Mouse (Mus musculus): ENCODE data around the gene Upp1. TPM values are rescaled to one million over a fixed set of nuclear protein-coding genes. Genes with fewer than 3 reads are reported as not detected.

Gene Upp1
- polyA plus RNA-seq, 1 experiment from 2014 or later: 37.6 TPM

- Histone ChIP-seq H3K27ac (ENCODE audit: low read length) (no peak overlapping the region), H3K4me2 (ENCODE audit: low read depth, low read length) (peak overlapping the region; percentile 97), H3K27me3 (ENCODE audit: control insufficient read depth, insufficient read depth, low read length) (peaks cover 6% of the 10 kb centered on the region), H3K4me1 (ENCODE audit: control insufficient read depth, insufficient read depth, low read length) (peaks cover 21% of the 10 kb centered on the region), H3K9ac (ENCODE audit: low read length) (peak overlapping the region; percentile 80), H3K36me3 (ENCODE audit: control insufficient read depth, insufficient read depth) (no peaks in the 10 kb centered on the region), H3K4me3 (ENCODE audit: low read length) (peak overlapping the region; percentile 75), H3K9me3 (replicated peaks; ENCODE audit: control insufficient read depth, low read length) (no peaks in the 10 kb centered on the region)
- 21% methylated on average over 22 of the region's 22 CpGs for WGBS
- no peak for ATAC-seq (replicated peaks; ENCODE audit: extremely low read depth, insufficient read depth, low FRiP score)
These were observed 1.5 kb downstream of the Upp1 start for GRCm38 (mm10) chr11:9119231-9120020.

- H3K36me3 ChIP-seq (ENCODE audit: control insufficient read depth, insufficient read depth): no peaks in the 10 kb centered on the region
- H3K9me3 ChIP-seq (replicated peaks; ENCODE audit: control insufficient read depth, low read length): no peaks in the 10 kb centered on the region
- no peak overlapping the region for H3K4me3 ChIP-seq (ENCODE audit: low read length)
- WGBS: 71% methylated on average over 4 of the region's 4 CpGs
- H3K9ac ChIP-seq (ENCODE audit: low read length): no peak overlapping the region
- H3K27me3 ChIP-seq (ENCODE audit: control insufficient read depth, insufficient read depth, low read length): peaks cover 2% of the 10 kb centered on the region; the same call in 1 of the 2 replicates
- ATAC-seq (replicated peaks; ENCODE audit: extremely low read depth, insufficient read depth, low FRiP score): no peak
- H3K4me2 ChIP-seq (ENCODE audit: low read depth, low read length): no peak overlapping the region
- no peak overlapping the region for H3K27ac ChIP-seq (ENCODE audit: low read length)
- peaks cover 10% of the 10 kb centered on the region for H3K4me1 ChIP-seq (ENCODE audit: control insufficient read depth, insufficient read depth, low read length)
These were observed 4.4 kb downstream of the Upp1 start for GRCm38 (mm10) chr11:9122315-9122714.

- Histone ChIP-seq H3K9me3 (replicated peaks; ENCODE audit: control insufficient read depth, low read length) (no peaks in the 10 kb centered on the region; the same call in 1 of the 2 replicates), H3K36me3 (ENCODE audit: control insufficient read depth, insufficient read depth) (no peaks in the 10 kb centered on the region), H3K9ac (ENCODE audit: low read length) (no peak overlapping the region), H3K4me3 (ENCODE audit: low read length) (no peak overlapping the region), H3K27me3 (ENCODE audit: control insufficient read depth, insufficient read depth, low read length) (no peaks in the 10 kb centered on the region), H3K4me1 (ENCODE audit: control insufficient read depth, insufficient read depth, low read length) (no peaks in the 10 kb centered on the region), H3K4me2 (ENCODE audit: low read depth, low read length) (no peak overlapping the region), H3K27ac (ENCODE audit: low read length) (no peak overlapping the region)
- ATAC-seq (replicated peaks; ENCODE audit: extremely low read depth, insufficient read depth, low FRiP score): no peak
- 59% methylated on average over 5 of the region's 5 CpGs for WGBS
These were observed 8.6 kb downstream of the Upp1 start for GRCm38 (mm10) chr11:9126373-9127107.

DNA sequence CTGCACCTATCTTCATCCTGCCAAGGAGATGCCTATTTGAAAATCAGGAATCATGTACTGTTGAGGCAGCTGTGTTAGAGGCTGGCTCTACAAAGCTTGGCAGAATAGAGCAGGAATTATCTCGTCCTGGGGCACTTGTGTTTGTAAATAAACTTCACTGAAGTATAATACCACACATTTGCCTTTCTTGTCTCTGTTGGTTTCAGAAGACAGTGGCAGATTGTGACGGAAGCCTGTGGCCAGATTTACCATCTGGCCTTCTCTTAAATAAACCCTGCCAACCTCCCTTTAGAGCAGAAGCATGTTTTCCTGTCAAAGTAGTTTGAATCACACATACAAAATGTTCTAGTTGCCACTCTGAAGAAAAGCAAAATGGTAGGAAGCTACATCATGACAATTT, 10.2 kb downstream of the Upp1 start:
- H3K27ac ChIP-seq (ENCODE audit: low read length): no peak overlapping the region
- ATAC-seq (replicated peaks; ENCODE audit: extremely low read depth, insufficient read depth, low FRiP score): no peak
- WGBS: 60% methylated on average over 2 of the region's 2 CpGs

GRCm38 (mm10) chr11:9129528-9129927, 11.6 kb downstream of the Upp1 start:
- Histone ChIP-seq H3K27me3 (ENCODE audit: control insufficient read depth, insufficient read depth, low read length) (no peaks in the 10 kb centered on the region), H3K9me3 (replicated peaks; ENCODE audit: control insufficient read depth, low read length) (no peaks in the 10 kb centered on the region; the same call in 1 of the 2 replicates), H3K4me2 (ENCODE audit: low read depth, low read length) (no peak overlapping the region), H3K4me3 (ENCODE audit: low read length) (no peak overlapping the region), H3K4me1 (ENCODE audit: control insufficient read depth, insufficient read depth, low read length) (no peaks in the 10 kb centered on the region), H3K36me3 (ENCODE audit: control insufficient read depth, insufficient read depth) (0 out of 2 replicates have a peak, but pooled peaks cover 3% of the 10 kb centered on the region), H3K9ac (ENCODE audit: low read length) (no peak overlapping the region), H3K27ac (ENCODE audit: low read length) (no peak overlapping the region)
- no peak for ATAC-seq (replicated peaks; ENCODE audit: extremely low read depth, insufficient read depth, low FRiP score)
- 88% methylated on average over 8 of the region's 8 CpGs for WGBS

More for the DNA sequence above, 10.2 kb downstream of the Upp1 start:
- no peaks in the 10 kb centered on the region; the same call in 1 of the 2 replicates for H3K9me3 ChIP-seq (replicated peaks; ENCODE audit: control insufficient read depth, low read length)
- H3K9ac ChIP-seq (ENCODE audit: low read length): no peak overlapping the region
- H3K4me1 ChIP-seq (ENCODE audit: control insufficient read depth, insufficient read depth, low read length): no peaks in the 10 kb centered on the region
- no peak overlapping the region for H3K4me2 ChIP-seq (ENCODE audit: low read depth, low read length)
- no peaks in the 10 kb centered on the region for H3K27me3 ChIP-seq (ENCODE audit: control insufficient read depth, insufficient read depth, low read length)
- H3K36me3 ChIP-seq (ENCODE audit: control insufficient read depth, insufficient read depth): 0 out of 2 replicates have a peak, but pooled peaks cover 3% of the 10 kb centered on the region
- H3K4me3 ChIP-seq (ENCODE audit: low read length): no peak overlapping the region

GRCm38 (mm10) chr11:9131688-9132087, 13.8 kb downstream of the Upp1 start:
- Histone ChIP-seq H3K36me3 (ENCODE audit: control insufficient read depth, insufficient read depth) (peaks cover 10% of the 10 kb centered on the region), H3K9me3 (replicated peaks; ENCODE audit: control insufficient read depth, low read length) (no peaks in the 10 kb centered on the region; the same call in 1 of the 2 replicates), H3K27ac (ENCODE audit: low read length) (no peak overlapping the region), H3K4me1 (ENCODE audit: control insufficient read depth, insufficient read depth, low read length) (no peaks in the 10 kb centered on the region), H3K4me2 (ENCODE audit: low read depth, low read length) (no peak overlapping the region), H3K27me3 (ENCODE audit: control insufficient read depth, insufficient read depth, low read length) (no peaks in the 10 kb centered on the region), H3K4me3 (ENCODE audit: low read length) (no peak overlapping the region), H3K9ac (ENCODE audit: low read length) (no peak overlapping the region)
- no peak for ATAC-seq (replicated peaks; ENCODE audit: extremely low read depth, insufficient read depth, low FRiP score)
- WGBS: 88% methylated on average over 7 of the region's 7 CpGs

DNA sequence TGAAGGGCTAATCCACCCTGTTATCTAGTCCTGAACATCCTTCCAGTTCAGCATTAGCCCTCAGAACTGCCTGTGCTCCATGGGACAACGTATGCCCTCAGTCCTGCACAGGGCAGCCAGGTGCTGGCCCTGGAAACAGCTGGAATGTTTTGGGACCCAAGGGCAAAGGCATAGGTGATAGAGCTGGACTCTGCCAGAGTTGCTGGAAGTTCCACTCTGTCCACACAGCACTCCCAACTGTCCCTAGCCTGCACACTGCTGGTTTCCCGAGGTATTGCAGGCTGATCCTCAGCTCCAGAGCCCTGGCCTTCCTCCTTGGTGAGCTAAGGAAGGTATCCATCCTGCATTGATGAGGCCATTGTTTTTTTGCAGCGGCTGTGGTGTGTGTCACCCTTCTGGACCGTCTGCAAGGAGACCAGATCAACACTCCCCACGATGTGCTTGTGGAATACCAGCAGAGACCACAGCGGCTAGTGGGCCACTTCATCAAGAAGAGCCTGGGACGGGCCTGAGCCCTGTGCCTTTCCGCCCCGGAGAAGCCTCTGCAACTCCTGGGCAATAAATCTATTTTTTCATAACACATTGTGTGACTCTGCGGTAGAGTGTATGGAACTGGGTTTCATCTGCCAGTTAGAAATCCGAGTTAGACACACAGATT, 17.8 kb downstream of the Upp1 start:
- no peak overlapping the region for H3K27ac ChIP-seq (ENCODE audit: low read length)
- WGBS: 74% methylated on average over 11 of the region's 11 CpGs
- no peak overlapping the region for H3K4me3 ChIP-seq (ENCODE audit: low read length)
- H3K4me2 ChIP-seq (ENCODE audit: low read depth, low read length): no peak overlapping the region
- no peak for ATAC-seq (replicated peaks; ENCODE audit: extremely low read depth, insufficient read depth, low FRiP score)
- H3K36me3 ChIP-seq (ENCODE audit: control insufficient read depth, insufficient read depth): peaks cover 10% of the 10 kb centered on the region
- H3K27me3 ChIP-seq (ENCODE audit: control insufficient read depth, insufficient read depth, low read length): no peaks in the 10 kb centered on the region
- no peaks in the 10 kb centered on the region for H3K4me1 ChIP-seq (ENCODE audit: control insufficient read depth, insufficient read depth, low read length)
- H3K9ac ChIP-seq (ENCODE audit: low read length): no peak overlapping the region
- H3K9me3 ChIP-seq (replicated peaks; ENCODE audit: control insufficient read depth, low read length): no peaks in the 10 kb centered on the region

DNA sequence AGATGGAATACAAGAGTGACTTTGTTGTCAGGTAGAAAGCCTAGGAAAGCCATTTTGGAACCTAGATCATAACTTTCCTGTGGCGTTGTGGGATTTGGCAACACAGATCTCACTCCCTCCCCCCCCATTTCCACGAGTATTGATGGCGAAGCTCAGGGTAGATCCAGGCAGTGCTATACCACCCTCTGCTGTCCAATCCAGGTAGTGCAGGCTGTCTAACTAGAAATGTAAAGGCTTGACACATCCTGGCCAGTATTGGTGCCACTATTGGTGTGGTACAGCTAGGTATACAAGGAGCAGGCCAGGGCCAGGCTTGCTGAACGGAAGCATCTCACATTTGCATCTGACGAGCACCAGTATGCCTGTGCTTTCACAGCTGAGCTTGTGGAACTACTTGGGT, 18.6 kb downstream of the Upp1 start:
- WGBS: 21% methylated on average over 5 of the region's 5 CpGs
- no peak overlapping the region for H3K4me3 ChIP-seq (ENCODE audit: low read length)
- no peak for ATAC-seq (replicated peaks; ENCODE audit: extremely low read depth, insufficient read depth, low FRiP score)

More for the DNA sequence above, 18.6 kb downstream of the Upp1 start:
- Histone ChIP-seq H3K36me3 (ENCODE audit: control insufficient read depth, insufficient read depth) (peaks cover 10% of the 10 kb centered on the region), H3K4me1 (ENCODE audit: control insufficient read depth, insufficient read depth, low read length) (no peaks in the 10 kb centered on the region), H3K4me2 (ENCODE audit: low read depth, low read length) (no peak overlapping the region), H3K9me3 (replicated peaks; ENCODE audit: control insufficient read depth, low read length) (no peaks in the 10 kb centered on the region), H3K27ac (ENCODE audit: low read length) (no peak overlapping the region), H3K27me3 (ENCODE audit: control insufficient read depth, insufficient read depth, low read length) (no peaks in the 10 kb centered on the region), H3K9ac (ENCODE audit: low read length) (no peak overlapping the region)

All from heart, embryonic 16.5 days (tissue).